Mouse (Mus musculus) embryonic fibroblast, embryonic 13.5 days (primary cell): ENCODE measurements around the gene Efna2. TPM values are rescaled to one million over a fixed set of nuclear protein-coding genes. Genes with fewer than 3 reads are reported as not detected.

Source experiments
- H3K27ac ChIP-seq: 2 replicates; pipeline ENCODE4 v1.5.1; 2012; ENCODE audit warnings: low read length, control low read depth, inconsistent platforms; ENCODE audit not compliant: insufficient read depth
- H3K4me1 ChIP-seq: 2 replicates; pipeline ENCODE4 v1.6.1; 2011; ENCODE audit warnings: low read length; ENCODE audit not compliant: control insufficient read depth, insufficient read depth
- H3K4me3 ChIP-seq: 2 replicates; pipeline ENCODE4 v1.5.1; 2011; ENCODE audit warnings: mild to moderate bottlenecking, control low read depth, low read length; ENCODE audit not compliant: insufficient read depth
- CTCF ChIP-seq: IDR thresholded peaks from 2 replicates; pipeline ENCODE4 v1.5.1; 2011; ENCODE audit warnings: mild to moderate bottlenecking, control low read depth, low read length, moderate library complexity, borderline replicate concordance; ENCODE audit not compliant: insufficient read depth
- POLR2A ChIP-seq: IDR thresholded peaks from 2 replicates; pipeline ENCODE4 v1.6.1; 2011; ENCODE audit warnings: low read depth, mild to moderate bottlenecking, control low read depth, low read length, moderate library complexity
- polyA plus RNA-seq: library from polyadenylated mRNA; stranded (reverse); fragments of >200 nt; gene quantifications from 2 replicates; pipeline ENCODE4 v1.2.4, GENCODE M21; 2011; ENCODE audit warnings: low read depth; ENCODE audit not compliant: missing spikeins, insufficient read length

Gene Efna2
- polyA plus RNA-seq, 1 experiment, result 8.3 TPM

DNA sequence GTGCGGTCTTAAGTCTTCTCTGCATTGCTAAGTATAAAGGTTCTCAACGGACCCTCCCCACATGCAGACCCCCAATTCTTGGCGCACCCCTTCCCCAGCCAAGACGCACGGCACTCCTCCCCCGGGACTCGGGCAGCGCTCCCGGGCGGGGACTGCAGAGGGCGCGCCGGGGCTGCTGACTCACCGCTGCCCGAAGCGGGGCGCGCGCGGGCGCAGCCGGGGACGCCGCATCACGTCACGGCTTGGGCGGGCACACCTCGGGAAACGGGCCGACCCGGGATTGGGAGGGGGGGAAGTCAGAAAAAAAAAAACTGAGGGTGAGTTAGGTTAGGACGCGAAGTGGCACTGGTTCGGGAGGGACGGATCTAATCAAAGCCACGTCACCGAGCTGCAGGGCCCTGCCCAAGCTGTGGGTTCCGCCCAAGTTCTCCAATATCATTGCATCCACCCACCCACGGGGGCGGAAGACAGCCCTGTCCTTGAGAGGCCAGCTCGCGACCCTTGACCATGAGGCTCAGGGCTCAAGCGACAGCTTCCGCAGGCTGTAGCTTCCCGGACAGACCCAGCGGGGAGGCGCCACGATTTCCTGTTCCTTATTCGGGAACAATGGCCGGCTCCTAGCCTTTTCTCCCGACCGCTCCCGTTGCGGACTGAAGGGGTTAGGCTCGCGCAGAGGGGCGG is 30.5 kb upstream of the Efna2 start:
- Histone ChIP-seq H3K27ac (peak overlapping the region; percentile 87), H3K4me3 (peak overlapping the region; percentile 71), H3K4me1 (peaks cover 2% of the 10 kb centered on the region; the same call in 1 of the 2 replicates)
- TF ChIP-seq CTCF, result 0 out of 2 replicates have a peak, but pooled peaks have one; percentile 19
- TF ChIP-seq POLR2A, result peak; percentile 67; the same call in 1 of the 2 replicates

DNA sequence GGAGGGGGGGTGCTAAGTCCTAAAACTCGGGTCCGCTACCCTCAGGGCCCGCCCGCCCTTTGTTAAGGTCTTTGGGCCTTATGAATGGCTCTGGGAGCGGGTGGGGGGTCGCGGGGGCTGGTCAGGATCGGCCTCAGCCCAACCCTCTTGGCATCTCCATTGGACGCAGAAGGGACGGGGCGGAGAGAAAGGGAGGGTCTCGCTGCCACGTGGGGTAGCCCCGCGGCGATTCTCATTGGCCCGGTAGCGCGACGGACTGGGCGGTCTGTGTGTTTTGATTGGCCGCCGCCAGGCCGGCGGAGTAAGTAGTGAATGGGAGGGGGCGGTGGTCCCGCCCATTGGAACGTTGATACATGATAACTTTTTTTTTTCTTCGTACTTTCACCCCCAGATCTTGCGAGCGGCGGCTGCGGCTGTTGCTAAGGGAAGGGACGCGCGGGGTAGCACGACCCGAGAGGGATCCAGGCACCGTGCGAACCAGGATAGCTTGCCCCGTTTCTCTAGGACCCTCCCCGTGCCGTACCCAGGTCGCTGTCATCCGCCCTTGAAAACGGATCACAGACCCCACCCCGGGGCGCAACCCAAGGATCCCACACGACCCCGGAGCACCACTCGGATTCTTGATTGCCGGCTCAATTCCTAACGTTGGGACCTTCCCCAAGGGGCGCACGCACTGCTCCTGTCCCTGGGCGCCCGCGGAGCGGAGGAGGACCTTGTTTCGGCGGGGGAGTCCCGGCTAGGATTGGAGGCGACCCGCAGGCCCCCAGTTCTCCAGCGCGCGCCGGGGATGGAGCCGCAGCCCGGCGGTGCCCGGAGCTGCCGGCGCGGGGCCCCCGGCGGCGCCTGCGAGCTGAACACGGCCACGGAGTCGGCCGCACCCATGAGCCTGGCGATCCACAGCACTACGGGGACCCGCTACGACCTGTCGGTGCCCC is 29.7 kb upstream of the Efna2 start:
- Histone ChIP-seq H3K4me3 (peak overlapping the region; percentile 81), H3K4me1 (peaks cover 2% of the 10 kb centered on the region), H3K27ac (peak overlapping the region; percentile 87)
- TF ChIP-seq POLR2A (peak; percentile 97), CTCF (no peak)

DNA sequence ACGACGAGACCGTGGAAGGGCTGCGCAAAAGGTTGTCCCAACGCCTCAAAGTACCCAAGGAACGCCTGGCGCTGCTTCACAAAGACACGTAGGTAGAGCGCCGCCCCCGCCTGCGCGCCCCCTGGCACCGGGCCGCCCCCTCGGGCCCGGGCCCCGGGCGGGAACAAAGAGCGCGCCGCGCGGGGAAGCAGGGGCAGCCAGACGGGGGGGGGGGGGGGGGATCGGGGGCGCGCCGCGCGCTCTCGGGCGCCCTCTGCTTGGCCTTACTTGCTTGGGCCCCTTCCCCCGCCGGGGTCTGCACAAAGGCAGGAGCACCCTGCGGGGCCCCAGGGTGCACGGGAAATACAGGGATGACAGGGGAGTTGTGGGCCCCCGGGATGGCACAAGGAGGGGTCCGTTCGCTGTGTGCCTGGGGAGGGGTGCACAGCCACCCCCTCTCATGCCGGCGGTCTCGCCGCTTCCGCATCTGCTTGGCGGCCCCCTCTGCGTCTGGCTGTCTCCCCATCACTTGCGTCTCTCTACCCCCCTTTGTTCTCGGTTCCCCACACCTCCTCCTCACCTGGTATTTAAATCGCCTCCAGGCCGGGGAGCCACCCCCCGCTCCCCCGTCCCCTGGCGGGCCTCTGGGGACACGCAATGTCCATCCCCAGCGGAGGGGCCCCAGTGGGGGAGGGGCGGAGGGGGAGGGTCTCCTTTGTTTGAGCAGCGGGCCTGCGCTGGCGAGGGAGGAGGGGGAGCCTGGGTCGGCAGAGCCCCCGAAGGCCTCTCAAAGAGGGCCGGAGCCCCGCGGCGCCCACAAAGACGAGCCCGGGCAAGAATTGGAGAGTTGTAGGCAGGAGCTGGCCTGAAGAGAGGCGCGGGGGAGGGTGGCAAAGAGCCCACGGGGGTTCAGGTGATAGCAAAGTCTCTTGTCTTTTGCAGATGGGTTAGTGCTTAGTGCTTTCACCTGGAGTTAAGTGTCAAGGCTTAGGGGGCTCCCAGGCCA is 28.8 kb upstream of the Efna2 start:
- Histone ChIP-seq H3K27ac (peak overlapping the region; percentile 95), H3K4me1 (peaks cover 10% of the 10 kb centered on the region), H3K4me3 (peak overlapping the region; percentile 81)
- TF ChIP-seq POLR2A, result no peak; the same call in none of the 2 replicates
- TF ChIP-seq CTCF, result no peak

DNA sequence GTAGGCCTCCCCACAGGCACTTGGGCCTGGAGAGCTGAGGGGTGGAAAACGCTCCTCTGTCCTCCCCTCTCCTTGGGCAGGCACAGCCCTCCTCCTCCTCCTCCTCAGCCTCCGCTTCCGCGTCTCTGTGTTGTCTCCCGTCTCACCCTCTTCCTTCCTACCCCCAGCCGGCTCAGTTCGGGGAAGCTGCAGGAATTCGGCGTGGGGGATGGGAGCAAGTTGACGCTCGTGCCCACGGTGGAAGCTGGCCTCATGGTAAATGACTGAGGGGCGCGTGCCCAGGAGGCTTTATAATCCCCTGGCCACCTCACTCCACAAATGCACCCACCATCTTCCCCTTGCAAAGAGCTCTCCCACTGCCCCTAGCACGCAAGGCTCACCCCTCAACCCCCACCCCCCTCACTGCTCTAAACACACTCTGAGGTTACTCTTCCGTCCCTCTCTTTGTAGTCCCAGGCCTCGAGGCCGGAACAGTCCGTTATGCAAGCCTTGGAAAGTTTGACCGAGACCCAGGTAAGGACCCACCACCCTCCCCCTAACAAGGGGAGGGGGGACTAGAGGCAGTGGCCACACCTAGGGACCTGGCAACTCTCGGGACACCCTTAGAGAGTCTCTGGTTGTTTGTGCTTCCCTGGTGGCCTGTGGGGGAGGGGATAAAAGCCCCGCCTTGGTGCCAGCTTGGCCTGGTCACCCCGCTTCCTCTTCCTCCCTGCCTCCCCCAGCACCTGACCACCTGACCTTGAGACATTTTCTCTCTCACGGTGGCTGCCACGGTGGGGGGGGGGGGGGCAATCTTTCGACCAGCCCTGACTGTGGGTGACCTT is 27.9 kb upstream of the Efna2 start:
- Histone ChIP-seq H3K4me3 (peak overlapping the region; percentile 81), H3K27ac (peak overlapping the region; percentile 95), H3K4me1 (peaks cover 14% of the 10 kb centered on the region)
- TF ChIP-seq POLR2A (peak; percentile 50; the same call in 1 of the 2 replicates), CTCF (no peak)

DNA sequence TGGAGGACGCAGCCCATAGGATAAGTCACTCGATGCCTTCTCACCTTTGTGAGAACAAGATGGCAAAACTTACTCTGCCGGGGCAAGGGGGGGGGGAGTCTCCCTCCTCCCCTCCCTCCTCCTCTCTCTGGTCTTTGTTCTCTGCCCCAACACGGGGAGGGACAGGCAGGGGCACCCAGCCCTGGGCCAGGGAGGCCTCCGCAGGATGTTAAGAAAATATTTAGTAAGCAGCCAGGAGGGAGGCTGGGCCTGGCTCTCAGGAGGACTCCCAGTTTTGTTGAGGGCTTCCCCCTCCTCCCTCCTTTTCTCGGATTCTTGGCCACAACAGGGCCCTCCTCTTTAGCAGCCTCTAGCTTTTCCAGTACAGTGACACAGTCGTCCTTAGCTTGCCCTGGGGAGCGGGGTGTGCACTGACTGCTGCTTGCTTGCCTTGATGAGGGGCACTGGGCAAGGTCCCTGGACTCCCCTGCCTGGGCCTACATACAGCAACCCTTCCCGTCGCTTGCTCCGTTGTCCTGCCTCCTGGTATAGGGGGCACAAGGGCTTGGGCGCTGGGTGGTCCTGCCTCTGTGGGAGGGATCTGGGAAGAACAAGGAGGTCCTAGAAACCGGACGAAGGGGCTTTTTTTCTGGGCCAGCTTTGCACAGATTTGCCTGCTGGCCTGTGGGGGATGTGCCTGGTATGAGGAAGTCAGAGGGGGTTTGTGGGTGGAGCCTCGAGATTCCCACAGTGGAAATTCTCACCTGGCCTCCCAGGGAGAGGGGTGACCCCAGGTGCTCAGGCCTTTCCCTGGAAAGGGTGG is 27.0 kb upstream of the Efna2 start:
- Histone ChIP-seq H3K4me3 (peak overlapping the region; percentile 81), H3K27ac (peak overlapping the region; percentile 95), H3K4me1 (peaks cover 12% of the 10 kb centered on the region)
- TF ChIP-seq CTCF, result no peak
- peak; percentile 41 for TF ChIP-seq POLR2A

DNA sequence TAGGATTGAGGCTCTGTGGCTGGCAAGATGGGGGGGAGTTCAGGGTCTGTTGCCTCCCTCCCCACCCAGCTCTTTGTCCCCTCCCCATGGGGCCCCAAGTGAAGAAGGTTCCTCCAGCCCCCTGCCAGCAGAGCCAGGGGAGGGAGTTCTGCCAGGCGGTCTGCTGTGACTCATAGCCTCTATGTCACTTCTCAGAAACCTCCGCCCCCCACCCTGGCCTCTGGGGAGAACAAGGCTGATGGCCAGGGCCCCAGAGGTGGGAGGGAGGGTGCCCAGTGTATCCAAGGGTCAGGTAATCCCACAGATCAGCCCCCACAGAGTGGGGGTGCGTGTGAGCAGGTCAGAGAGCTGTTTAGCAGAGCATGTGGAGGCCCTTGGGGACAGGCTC is 26.4 kb upstream of the Efna2 start:
- peaks cover 12% of the 10 kb centered on the region for H3K4me1 ChIP-seq
- peak overlapping the region; percentile 81 for H3K4me3 ChIP-seq
- H3K27ac ChIP-seq, result peak overlapping the region; percentile 95
- TF ChIP-seq CTCF (no peak), POLR2A (peak; percentile 27; the same call in 1 of the 2 replicates)

DNA sequence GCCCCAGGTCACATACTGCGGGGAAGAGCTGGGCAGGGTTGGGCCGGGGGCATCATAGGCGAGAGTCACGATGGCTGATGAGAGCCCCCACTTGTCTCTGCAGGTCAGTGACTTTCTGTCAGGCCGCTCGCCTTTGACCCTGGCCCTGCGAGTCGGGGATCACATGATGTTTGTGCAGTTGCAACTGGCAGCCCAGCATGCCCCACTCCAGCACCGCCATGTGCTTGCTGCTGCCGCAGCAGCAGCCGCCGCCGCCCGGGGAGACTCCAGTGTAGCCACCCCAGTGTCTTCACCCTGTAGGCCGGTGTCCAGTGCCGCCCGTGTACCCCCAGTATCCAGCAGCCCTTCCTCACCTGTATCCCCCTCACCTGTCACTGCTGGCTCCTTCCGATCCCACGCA is 25.6 kb upstream of the Efna2 start:
- Histone ChIP-seq H3K4me1 (peaks cover 13% of the 10 kb centered on the region), H3K4me3 (0 out of 2 replicates have a peak overlapping the region, but pooled peaks have one; percentile 2), H3K27ac (no peak overlapping the region)
- TF ChIP-seq POLR2A, result no peak
- no peak for TF ChIP-seq CTCF

DNA sequence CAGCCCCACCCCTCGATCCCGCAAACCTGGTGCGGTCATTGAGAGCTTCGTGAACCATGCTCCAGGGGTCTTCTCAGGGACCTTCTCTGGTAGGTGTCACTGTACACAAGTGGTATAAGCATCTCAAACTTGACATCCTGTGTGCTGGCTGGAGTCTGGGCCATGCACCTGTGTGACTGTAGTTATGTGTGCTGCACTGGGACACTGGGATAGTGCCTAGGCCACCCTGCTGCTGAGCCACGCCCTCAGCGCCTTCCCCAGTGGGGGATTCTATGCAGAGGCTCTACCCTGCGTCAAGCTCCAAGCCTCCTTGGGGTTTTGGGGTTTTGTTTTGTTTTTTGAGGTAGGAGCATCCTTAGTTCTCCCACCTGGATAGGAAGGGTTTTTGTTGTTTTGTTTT is 24.9 kb upstream of the Efna2 start:
- Histone ChIP-seq H3K27ac (no peak overlapping the region), H3K4me1 (peaks cover 19% of the 10 kb centered on the region), H3K4me3 (no peak overlapping the region)
- no peak for TF ChIP-seq CTCF
- TF ChIP-seq POLR2A, result no peak
